Comparison of ENCODE assay signal across 8 mouse cellular contexts in the genomic region with DNA sequence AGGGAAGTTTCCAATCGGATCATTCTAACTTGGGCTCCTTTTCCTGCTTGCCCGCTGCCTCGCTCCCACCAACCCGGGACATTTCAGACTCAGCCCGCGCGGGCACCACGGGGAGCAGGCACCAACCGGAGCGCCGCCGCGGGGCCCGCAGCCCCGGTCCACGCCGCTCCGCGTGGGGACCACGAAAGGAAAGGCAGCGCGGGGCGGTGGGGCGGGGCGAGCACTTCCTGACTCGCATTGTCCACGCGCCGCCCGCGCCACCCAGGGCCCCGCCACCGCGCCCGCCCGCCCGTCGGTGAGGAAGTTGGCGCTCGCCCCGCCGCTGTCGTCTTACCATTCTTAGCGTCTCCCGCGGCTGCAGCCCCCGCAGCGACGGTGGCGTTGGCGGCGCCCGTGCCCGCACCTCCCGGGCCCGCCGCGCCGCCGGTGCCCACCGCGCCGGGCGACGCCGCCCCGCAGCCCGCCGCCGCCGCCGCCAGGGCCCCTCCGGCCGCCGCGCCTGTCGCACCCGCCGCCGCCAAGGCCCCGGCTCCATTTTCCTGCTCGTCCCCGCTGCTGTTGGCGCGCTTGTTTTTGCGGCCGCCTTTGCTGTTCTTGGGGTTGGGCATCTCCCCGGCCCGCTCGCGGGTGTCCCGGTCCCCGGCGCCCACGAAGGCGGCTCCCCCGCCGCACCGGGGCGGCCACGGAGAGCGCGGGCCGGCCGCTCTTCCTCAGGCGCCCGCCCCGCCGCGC. TPM values are rescaled to one million over a fixed set of nuclear protein-coding genes. Genes with fewer than 3 reads are reported as not detected.
DNase-seq lines count a peak whose midpoint lies in the region; ATAC-seq and TF ChIP-seq lines count a peak whose summit lies in the region.

No protein-coding gene starts in this region.

- peak overlapping the region; percentile 97 for H3K9ac ChIP-seq in heart, embryonic 14.5 days (ENCODE audit: low read length)
- peak overlapping the region; percentile 86 for H3K9ac ChIP-seq in liver, embryonic 14.5 days (replicated peaks)

- no peaks in the 10 kb centered on the region for H3K36me3 ChIP-seq in heart, embryonic 14.5 days (ENCODE audit: control insufficient read depth, insufficient read depth, low read length)
- no peaks in the 10 kb centered on the region for H3K36me3 ChIP-seq in liver, embryonic 14.5 days (replicated peaks; ENCODE audit: control insufficient read depth, insufficient read depth, low read depth)
- H3K36me3 ChIP-seq in splenic B cell, adult 2 months (ENCODE audit: control insufficient read depth, insufficient read depth, low read length, poor library complexity, severe bottlenecking) = no peaks in the 10 kb centered on the region; the same call in 1 of the 2 replicates

- TF ChIP-seq CTCF in liver, embryonic 14.5 days (IDR thresholded peaks at IDR 0.05; ENCODE audit: low read depth) = no peak

- no peaks in the 10 kb centered on the region for H3K27me3 ChIP-seq in heart, embryonic 14.5 days (ENCODE audit: control insufficient read depth, insufficient read depth, low read length)
- H3K27me3 ChIP-seq in liver, embryonic 14.5 days (ENCODE audit: control insufficient read depth, insufficient read depth, low read length) = no peaks in the 10 kb centered on the region
- no peaks in the 10 kb centered on the region for H3K27me3 ChIP-seq in splenic B cell, adult 2 months (ENCODE audit: control insufficient read depth, insufficient read depth, low read length, poor library complexity, severe bottlenecking)

- H3K4me2 ChIP-seq in heart, embryonic 14.5 days (ENCODE audit: low read length) = peak overlapping the region; percentile 63
- peak overlapping the region; percentile 77 for H3K4me2 ChIP-seq in liver, embryonic 14.5 days (ENCODE audit: low read depth)

- no peaks in the 10 kb centered on the region for H3K9me3 ChIP-seq in heart, embryonic 14.5 days (ENCODE audit: control insufficient read depth, low read length)
- H3K9me3 ChIP-seq in liver, embryonic 14.5 days (ENCODE audit: control insufficient read depth, low read length) = no peaks in the 10 kb centered on the region

- 1% methylated on average over 77 of the region's 110 CpGs for WGBS in heart, embryonic 14.5 days
- WGBS in liver, embryonic 14.5 days (ENCODE audit: insufficient replicate concordance) = under 1% methylated on average over 82 of the region's 110 CpGs

- H3K4me1 ChIP-seq in brown adipose tissue, adult 24 weeks (ENCODE audit: control insufficient read depth, insufficient read depth, insufficient read length, low read length) = peaks cover 2% of the 10 kb centered on the region
- peaks cover 2 to 12% of the 10 kb centered on the region in 2 experiments; a peak in 3 of 4 replicates for H3K4me1 ChIP-seq in heart, embryonic 14.5 days (ENCODE audit: control insufficient read depth in 2 of 2, insufficient read depth in 2 of 2, low read length in 2 of 2)
- peaks cover 10 to 12% of the 10 kb centered on the region in 2 experiments for H3K4me1 ChIP-seq in liver, embryonic 14.5 days (replicated peaks; ENCODE audit: control insufficient read depth in 2 of 2, insufficient read depth in 2 of 2, low read length in 1 of 2)

- peak overlapping the region; percentile 33; the same call in 1 of the 2 replicates for H3K27ac ChIP-seq in brown adipose tissue, adult 24 weeks (replicated peaks; ENCODE audit: low read depth, low read length)
- peak overlapping the region; percentile 80 to 94 for H3K27ac ChIP-seq in heart, embryonic 14.5 days (replicated peaks in 1 of 2; ENCODE audit: control insufficient read depth in 1 of 2, insufficient read depth in 1 of 2, low read depth in 2 of 2, low read length in 2 of 2)
- peak overlapping the region; percentile 20 for H3K27ac ChIP-seq in liver, embryonic 14.5 days

- H3K4me3 ChIP-seq in brown adipose tissue, adult 24 weeks (ENCODE audit: insufficient read depth, low read depth, low read length) = peak overlapping the region; percentile 94
- peak overlapping the region; percentile 84 to 95 for H3K4me3 ChIP-seq in heart, embryonic 14.5 days (ENCODE audit: control insufficient read depth in 1 of 2, insufficient read depth in 1 of 2, low read depth in 1 of 2, low read length in 2 of 2)
- H3K4me3 ChIP-seq in liver, embryonic 14.5 days (ENCODE audit: insufficient read depth in 1 of 2, low read depth in 2 of 2, low read length in 2 of 2) = peak overlapping the region; percentile 84 to 90

- TF ChIP-seq EP300 in liver, embryonic 14.5 days (IDR thresholded peaks at IDR 0.05; ENCODE audit: low read depth) = no peak

- peak; percentile 84 for DNase-seq in kidney, postnatal 10 days
- DNase-seq in liver, embryonic 14.5 days (ENCODE audit: low read depth in 3 of 3, low spot score in 3 of 3) = peak in 1 of 3 experiments; percentile 28
- peak; percentile 61 to 74 for DNase-seq in natural killer cell, adult 2 months (ENCODE audit: low spot score in 2 of 2)
- DNase-seq in splenic B cell, adult 2 months (ENCODE audit: low read depth, low spot score) = peak; percentile 80

- ATAC-seq in CD4-positive, CD25-positive, alpha-beta regulatory T cell, adult 4 months = peak; percentile 50
- peak; percentile 61; the same call in 1 of the 2 replicates for ATAC-seq in erythroid progenitor cell, adult 5-6 weeks (replicated peaks; ENCODE audit: low FRiP score, poor library complexity, severe bottlenecking)
- peak; percentile 55 for ATAC-seq in heart, embryonic 14.5 days (ENCODE audit: insufficient number of reproducible peaks, insufficient read depth, low FRiP score, low read depth)
- ATAC-seq in liver, embryonic 14.5 days (ENCODE audit: insufficient read depth) = peak; percentile 62

RNA-seq across cellular contexts. Expression of gene Heca, which starts 0.5 kb away (rescaled TPM):
- 10 to 100 TPM; 29.1 to 36.7 TPM for polyA plus RNA-seq in CD4-positive, CD25-positive, alpha-beta regulatory T cell, adult 4 months (2017; shearing (Covaris generic))
- 16.9 and 24.7 TPM in 2 replicates for polyA plus RNA-seq in brown adipose tissue, adult 24 weeks (2012; ENCODE audit: insufficient read depth, insufficient read length, missing spikeins)
- total RNA-seq in erythroid progenitor cell, adult 5-6 weeks (2015; ENCODE audit: low replicate concordance) = 7.5 and 9.7 TPM in 2 replicates
- total RNA-seq in erythroid progenitor cell, adult 5-6 weeks (2017; ENCODE audit: low replicate concordance) = 8.5 and 13.3 TPM in 2 replicates
- polyA plus RNA-seq in heart, embryonic 14.5 days (2014; fragmentation: Nextera tagmentation; extraction: Ambion mirVana) = 6.1 and 6.4 TPM in 2 replicates
- polyA plus RNA-seq in liver, embryonic 14.5 days (2012; rRNA removed) = 4.8 and 5.9 TPM in 2 replicates
- polyA plus RNA-seq in liver, embryonic 14.5 days (2014; fragmentation: Nextera tagmentation; extraction: Ambion mirVana) = 2.6 and 2.9 TPM in 2 replicates

Comparison
In these comparisons a context has a peak if more than half of its experiments do, and no peak if none do; other contexts are left out.
1. H3K27ac ChIP-seq: peak in every context shown above with its lines; median percentile 87 in heart, embryonic 14.5 days; 33 in brown adipose tissue, adult 24 weeks; 20 in liver, embryonic 14.5 days.